Mouse (Mus musculus) heart, postnatal 14 days (tissue): ENCODE measurements around the gene Clpp. TPM values are rescaled to one million over a fixed set of nuclear protein-coding genes. Genes with fewer than 3 reads are reported as not detected.

Experiments
- DNase-seq, 2 experiments: peaks; one replicate each; pipeline ENCODE4 v3.0.0; 2021 to 2022
- intact Hi-C: fragments of 180-260 bp; cut with DNase I; formaldehyde crosslinking; loops from one replicate; pipeline ENCODE4 v1.15.1; 2025
- total RNA-seq, 2 experiments: library from RNA; stranded (reverse); gene quantifications; 2 replicates each; pipeline ENCODE4 v1.2.3; 2021

Gene Clpp
- total RNA-seq, 2 experiments from 2014 or later = 57.3 to 64.0 TPM

DNA sequence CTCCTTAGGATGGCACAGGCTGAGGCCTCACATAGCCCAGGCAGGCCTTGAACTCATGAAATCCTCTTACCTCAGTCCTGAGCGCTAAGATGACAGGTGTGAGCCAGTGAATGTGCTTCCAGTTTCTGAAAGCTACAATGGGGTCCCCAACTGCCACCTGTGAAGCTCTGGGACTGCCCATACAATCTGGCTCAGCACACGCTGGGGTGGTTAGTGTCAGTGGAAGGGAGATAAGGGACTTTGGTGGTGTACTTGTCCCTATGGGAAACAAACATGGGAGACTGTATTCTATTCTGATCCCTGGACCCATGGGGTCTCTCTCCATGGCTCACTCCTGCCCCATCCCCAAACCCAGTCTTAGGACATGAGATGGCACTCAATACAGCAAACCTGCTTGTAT is 29.6 kb downstream of the Clpp start:
- DNase-seq = no peak
- intact Hi-C loops = no loop called here

DNA sequence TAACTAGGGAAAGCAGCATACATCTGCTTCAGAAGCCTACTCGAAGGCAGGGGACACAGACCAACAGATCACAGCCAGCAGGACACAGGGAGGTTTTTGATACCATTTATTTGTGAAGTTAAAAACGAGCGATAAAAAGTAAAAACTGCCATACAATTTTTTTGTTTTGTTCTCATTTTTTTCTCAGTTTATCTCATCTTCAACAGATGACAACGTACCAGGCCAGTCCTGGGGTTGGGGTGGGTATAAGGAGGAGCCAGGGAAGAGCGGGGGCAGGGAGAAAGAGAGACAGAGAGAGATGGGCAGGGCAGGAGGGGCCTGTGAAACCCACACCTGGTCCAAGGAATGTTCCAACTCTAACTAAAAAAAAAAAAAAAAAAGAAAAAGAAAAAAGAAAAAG is 30.9 kb downstream of the Clpp start:
- DNase-seq = no peak
- intact Hi-C loops = no loop called here

DNA sequence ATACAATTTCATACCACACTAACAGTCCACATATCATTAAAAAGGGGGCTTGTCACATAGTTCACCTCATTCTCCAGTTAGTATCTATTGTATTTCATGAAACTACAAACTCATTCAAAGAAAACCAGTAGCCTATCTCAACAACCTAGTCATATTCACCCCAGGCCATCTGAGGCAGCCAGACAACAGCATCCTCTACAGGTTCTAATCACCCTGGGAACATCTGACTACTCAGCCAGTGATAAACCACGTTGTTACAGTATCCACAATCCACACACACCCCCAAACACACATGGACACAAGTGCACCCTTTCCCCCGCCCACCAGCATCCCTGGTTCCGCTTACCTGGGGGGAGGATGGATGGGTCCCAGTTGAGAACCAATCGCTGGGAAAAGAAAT is 37.4 kb downstream of the Clpp start:
- intact Hi-C loops = no loop called here
- DNase-seq = no peak

DNA sequence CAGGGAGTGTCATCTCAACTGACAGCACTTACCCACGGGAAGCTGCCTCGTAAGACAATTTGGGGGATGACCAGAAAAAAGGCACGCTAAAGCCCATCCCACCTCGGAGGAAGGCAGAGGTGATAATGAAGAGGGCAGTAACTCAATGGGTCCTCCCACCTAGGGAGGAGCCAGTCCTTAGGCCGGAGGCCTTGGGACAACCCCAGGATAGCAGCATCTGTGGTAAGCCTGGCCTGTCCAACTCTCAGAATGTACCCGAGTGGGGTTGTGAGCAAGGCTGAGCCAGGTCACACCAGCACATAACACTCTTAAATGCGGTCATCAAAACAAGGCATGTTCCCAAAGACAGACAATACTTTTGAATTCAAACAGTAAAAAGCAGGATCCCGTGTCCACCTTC is 39.6 kb downstream of the Clpp start:
- intact Hi-C loops = loop anchor here (1.0 kb wide), 1 partner anchor 18 kb away; the partner anchor contains the start of genes Gm17949 and Gtf2f1
- peak; percentile 20 to 29 for DNase-seq

DNA sequence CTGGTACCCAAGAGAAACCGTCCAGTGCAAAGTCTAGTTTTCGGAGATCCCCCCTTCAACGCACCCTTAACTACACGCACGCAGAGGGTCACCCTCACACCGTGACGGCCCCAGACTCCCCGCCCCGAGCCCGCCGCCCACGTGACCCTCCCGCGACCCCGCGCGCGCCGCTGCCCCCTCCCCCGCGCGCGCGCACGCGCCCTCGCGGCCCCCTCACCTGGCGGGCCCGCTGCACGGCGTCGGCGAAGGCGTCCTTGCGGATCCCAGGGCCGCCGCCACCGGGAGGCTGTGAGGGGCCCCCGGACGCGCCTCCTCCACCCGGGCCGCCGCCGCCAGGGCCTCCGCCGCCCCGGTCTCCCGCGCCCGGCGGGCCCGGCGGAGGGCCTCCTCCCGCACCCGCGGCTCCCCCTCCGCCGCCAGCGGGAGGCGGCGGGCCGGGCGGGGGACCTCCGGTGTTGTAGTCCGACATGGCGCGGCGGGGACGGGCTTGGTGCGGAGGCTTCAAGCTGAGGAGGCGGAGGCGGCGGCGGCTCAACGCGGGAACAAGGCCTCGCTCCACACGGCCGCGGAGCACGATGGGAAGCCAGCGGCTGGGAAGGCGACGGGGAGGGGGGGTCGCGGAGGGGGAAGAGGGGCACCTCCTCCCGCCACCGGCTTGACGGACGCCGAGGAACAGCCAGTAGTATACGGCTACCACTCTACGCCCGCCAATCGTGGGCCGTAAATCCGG is 41.0 kb downstream of the Clpp start, which contains the start of gene Khsrp:
Gene Khsrp (minus strand): TSS at position 592 of the 730 bp plus-strand sequence.
- DNase-seq = peak; percentile 54 to 58
- intact Hi-C loops = loop anchor here (1.0 kb wide), 1 partner anchor 20 kb away; the partner anchor contains the start of genes Gm17949 and Gtf2f1

DNA sequence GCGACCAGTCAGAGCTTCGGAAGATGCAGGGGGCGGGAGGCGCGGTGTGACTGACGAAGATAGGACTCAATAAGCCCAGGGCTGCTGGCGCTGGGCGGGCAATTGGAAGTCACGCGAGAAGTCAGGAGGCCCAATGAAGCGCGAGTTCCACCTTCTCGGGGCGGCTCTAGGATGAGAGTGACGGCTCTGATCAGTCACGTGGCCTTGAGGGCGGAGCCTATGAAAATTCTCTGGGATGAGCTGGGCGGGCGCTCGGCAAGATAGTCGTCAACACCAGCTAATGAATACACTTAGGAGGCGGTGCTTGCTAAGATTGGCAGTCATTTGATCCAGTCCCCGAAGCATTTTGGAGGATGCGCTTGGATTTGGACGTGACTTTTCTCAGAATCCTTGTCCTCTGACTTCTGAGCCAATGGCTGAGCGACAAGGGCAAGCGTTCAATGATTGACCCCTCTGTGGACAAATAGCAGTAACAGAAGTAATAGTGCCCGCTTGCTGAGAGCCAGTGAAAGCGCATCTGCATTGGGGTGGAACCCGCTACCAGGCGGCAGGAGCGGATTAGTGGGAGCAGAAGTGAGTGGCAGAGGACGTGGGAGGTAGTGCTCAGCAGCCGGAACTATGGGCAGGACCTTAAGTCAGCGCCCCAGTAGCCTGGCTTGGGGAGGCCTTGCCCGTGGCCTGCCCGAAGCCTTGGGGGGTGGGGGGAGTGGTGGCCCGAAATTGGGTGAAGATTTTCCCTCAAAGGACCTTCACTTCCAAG is 41.7 kb downstream of the Clpp start:
- DNase-seq = peak; percentile 98
- intact Hi-C loops = loop anchor here (2.0 kb wide), 1 partner anchor 25 kb away; no protein-coding TSS in a partner anchor

DNA sequence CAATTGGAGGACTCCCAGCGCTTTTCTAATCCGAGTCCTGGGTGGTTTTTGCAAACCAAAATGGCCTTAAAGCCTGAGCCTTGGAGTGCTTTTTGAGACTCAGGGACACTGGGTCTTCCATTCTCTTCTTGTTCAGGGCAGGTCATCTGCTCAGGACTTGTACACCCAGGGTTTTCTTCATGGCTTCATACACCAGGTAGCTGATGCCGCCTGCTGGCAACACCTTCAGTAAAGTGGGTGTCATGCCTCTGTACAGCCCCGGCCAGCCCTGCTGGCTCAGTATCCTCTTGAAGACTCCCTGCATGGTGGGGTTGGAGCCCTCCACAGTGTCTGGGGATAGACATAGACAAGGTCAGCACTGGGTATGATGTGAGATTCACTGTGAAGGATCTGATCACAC is 42.7 kb downstream of the Clpp start:
- no peak for DNase-seq
- intact Hi-C loops = loop anchor here (2.0 kb wide), 1 partner anchor 24 kb away; no protein-coding TSS in a partner anchor

DNA sequence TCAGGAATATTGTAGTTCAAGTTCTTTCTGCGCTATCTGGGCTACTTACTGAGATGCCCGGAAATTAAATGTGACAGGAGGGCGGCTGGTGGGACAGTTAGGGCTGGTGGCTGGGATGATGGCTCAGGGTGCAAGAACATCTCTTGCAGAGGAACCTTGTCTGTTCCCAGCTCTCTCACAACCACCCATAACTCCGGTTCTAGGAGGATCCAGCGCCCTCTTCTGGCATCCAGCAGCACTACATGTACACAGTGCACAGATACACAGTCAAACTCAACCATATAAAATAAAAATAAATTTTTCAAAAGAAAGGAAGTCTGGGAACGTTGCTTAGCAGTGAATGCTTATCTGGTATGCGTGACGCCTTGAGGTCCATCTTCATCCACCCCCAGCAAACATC is 48.9 kb downstream of the Clpp start:
- intact Hi-C loops = no loop called here
- no peak for DNase-seq

DNA sequence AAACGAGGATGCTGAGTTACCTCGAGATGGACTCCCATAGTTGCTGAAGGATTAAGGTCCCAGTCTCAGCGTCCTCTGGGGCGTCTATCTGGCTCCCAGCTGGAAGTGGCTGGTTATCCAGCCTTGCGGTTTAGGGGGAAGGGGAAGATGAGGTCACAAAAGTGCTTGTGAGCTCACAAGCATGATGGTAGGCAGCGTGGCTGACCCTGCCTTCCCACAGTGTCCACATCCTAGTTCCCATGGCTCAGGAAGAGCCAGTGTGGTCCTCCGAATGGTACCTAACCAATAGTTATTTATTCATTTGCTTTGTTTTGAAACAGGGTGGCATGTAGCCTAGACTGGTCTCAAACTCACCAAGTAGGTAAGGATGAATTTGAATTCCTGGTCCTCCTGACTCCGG is 51.4 kb downstream of the Clpp start, which contains the start of gene Slc25a41:
Gene Slc25a41 (minus strand): TSS at position 101 of the 400 bp plus-strand sequence.
- intact Hi-C loops = no loop called here
- no peak for DNase-seq

Other genes starting within 250 kb of the Clpp start
- gene Nrtn, start 232.8 kb upstream of the Clpp start, total RNA-seq = 10 to 100 TPM; 19.7 to 20.0 TPM
- gene Dus3l, start 225.5 kb upstream of the Clpp start, total RNA-seq = 10 to 100 TPM; 19.6 to 21.6 TPM
- under 1 TPM; 0.48 to 0.49 TPM for gene Prr22, start 220.1 kb upstream of the Clpp start, total RNA-seq
- 1 to 10 TPM; 4.3 to 6.0 TPM for gene Rfx2, start 159.3 kb upstream of the Clpp start, total RNA-seq
- gene Acsbg2, start 115.9 kb upstream of the Clpp start, total RNA-seq = not detected
- not detected for gene 1700061G19Rik, start 114.8 kb upstream of the Clpp start, total RNA-seq
- 10 to 100 TPM; 22.0 to 22.7 TPM for gene Mllt1, start 54.9 kb upstream of the Clpp start, total RNA-seq
- not detected for gene Acer1, start 8.2 kb upstream of the Clpp start, total RNA-seq
- 10 to 100 TPM; 49.6 to 52.8 TPM for gene Alkbh7, start 7.0 kb downstream of the Clpp start, total RNA-seq
- not detected for gene Pspn, start 9.7 kb downstream of the Clpp start, total RNA-seq
- 10 to 100 TPM; 22.0 to 23.6 TPM for gene Gtf2f1, start 21.0 kb downstream of the Clpp start, total RNA-seq
- gene Gm17949, start 21.2 kb downstream of the Clpp start, total RNA-seq = not detected
- 10 to 100 TPM; 54.7 to 56.7 TPM for gene Khsrp, start 41.2 kb downstream of the Clpp start, total RNA-seq
- gene Slc25a41, start 51.3 kb downstream of the Clpp start, total RNA-seq = not detected
- under 1 TPM; 0.22 to 0.29 TPM for gene Crb3, start 68.8 kb downstream of the Clpp start, total RNA-seq
- gene Slc25a23, start 69.6 kb downstream of the Clpp start, total RNA-seq = 10 to 100 TPM; 69.3 to 73.8 TPM
- 1 to 10 TPM; 2.0 TPM for gene Dennd1c, start 88.2 kb downstream of the Clpp start, total RNA-seq
- 1 to 10 TPM; 3.3 to 3.9 TPM for gene Tubb4a, start 97.5 kb downstream of the Clpp start, total RNA-seq
- under 1 TPM; 0.36 to 0.44 TPM for gene Tnfsf9, start 115.0 kb downstream of the Clpp start, total RNA-seq
- not detected for gene Cd70, start 159.5 kb downstream of the Clpp start, total RNA-seq
- under 1 TPM in 1 of 2 experiments, not detected in 1; 0.22 TPM for gene Tnfsf14, start 203.9 kb downstream of the Clpp start, total RNA-seq
- 10 to 100 TPM; 47.9 to 65.0 TPM for gene C3, start 237.8 kb downstream of the Clpp start, total RNA-seq